Mouse (Mus musculus) thymus, adult 2 months (tissue): ENCODE results near the gene Krtap1-4. TPM values are rescaled to one million over a fixed set of nuclear protein-coding genes. Genes with fewer than 3 reads are reported as not detected.
"Not testable (repeated sequence)": the region's sequence is repeated elsewhere in the genome, so short reads cannot be mapped to it uniquely, and the experiment has no call there.

Source experiments
- DNase-seq: peaks from one replicate; pipeline ENCODE4 v3.0.0; 2021
- H3K27ac ChIP-seq: fragments of 200-500 bp; 2 replicates; pipeline ENCODE4 v1.5.1; 2012; ENCODE audit warnings: low read length, control low read depth; ENCODE audit not compliant: control insufficient read depth, insufficient read depth
- H3K27me3 ChIP-seq: fragments of 200-500 bp; 2 replicates; pipeline ENCODE4 v1.6.1; 2012; ENCODE audit warnings: mild to moderate bottlenecking, low read length, moderate library complexity, mixed read lengths; ENCODE audit not compliant: control insufficient read depth, insufficient read depth
- H3K36me3 ChIP-seq: fragments of 200-500 bp; 2 replicates; pipeline ENCODE4 v1.6.1; 2012; ENCODE audit warnings: mild to moderate bottlenecking, low read length, moderate library complexity; ENCODE audit not compliant: control insufficient read depth, insufficient read depth
- H3K4me1 ChIP-seq: fragments of 200-500 bp; replicated peaks from 2 replicates; pipeline ENCODE4 v1.6.1; 2012; ENCODE audit warnings: low read length; ENCODE audit not compliant: control insufficient read depth, insufficient read depth
- H3K4me3 ChIP-seq: fragments of 200-500 bp; 2 replicates; pipeline ENCODE4 v1.5.1; 2012; ENCODE audit warnings: mild to moderate bottlenecking, low read length, control low read depth, moderate library complexity; ENCODE audit not compliant: control insufficient read depth, insufficient read depth
- CTCF ChIP-seq: fragments of 200-500 bp; IDR thresholded peaks from 2 replicates; pipeline ENCODE4 v1.5.1; 2012; ENCODE audit warnings: mild to moderate bottlenecking, control low read depth, low read length, moderate library complexity, borderline replicate concordance; ENCODE audit not compliant: control insufficient read depth, poor library complexity, insufficient read depth; ENCODE audit errors: extremely low read depth
- POLR2A ChIP-seq: fragments of 200-500 bp; IDR thresholded peaks from 2 replicates; pipeline ENCODE4 v1.6.1; 2012; ENCODE audit warnings: mild to moderate bottlenecking, low read length, control low read depth, moderate library complexity; ENCODE audit not compliant: control insufficient read depth, poor library complexity, insufficient read depth; ENCODE audit errors: extremely low read depth
- WGBS: fragments of 180-500 bp; shearing (Covaris S2); methylation state at CpG from one replicate; pipeline ENCODE4 v1.1.7; 2018; 5-methylcytosine and 5-hydroxymethylcytosine counted together
- polyA plus RNA-seq: library from polyadenylated mRNA; depleted of rRNA; stranded (reverse); fragments of >200 nt; gene quantifications from 2 replicates; pipeline ENCODE4 v1.2.3, GENCODE M21; 2012; rRNA removed

Krtap1-4 gene
- polyA plus RNA-seq: not detected in 2 replicates

DNA sequence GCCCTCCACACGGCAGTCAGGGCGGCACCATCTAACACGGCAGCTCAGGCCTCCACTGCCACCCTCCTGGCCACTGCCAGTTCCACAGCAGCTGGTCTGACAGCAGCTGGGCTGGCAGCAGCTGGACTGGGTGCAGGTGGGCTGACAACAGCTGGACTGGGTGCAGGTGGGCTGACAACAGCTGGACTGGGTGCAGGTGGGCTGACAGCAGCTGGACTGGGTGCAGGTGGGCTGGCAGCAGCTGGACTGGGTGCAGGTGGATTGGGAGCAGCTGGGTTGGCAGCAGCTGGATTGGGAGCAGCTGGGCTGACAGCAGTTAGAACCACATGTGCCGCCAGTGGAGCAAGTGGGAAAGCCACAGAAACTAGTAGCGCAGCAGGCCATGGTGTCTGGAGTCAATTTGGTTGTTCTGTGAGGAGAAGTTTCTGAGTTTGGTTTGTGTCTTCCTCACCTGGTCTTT lies at the start of gene Krtap1-4:
Gene Krtap1-4, minus strand, starts transcription at position 410 of the 460 bp plus-strand sequence.
- no peak within 1 kb of the TSS for H3K27ac ChIP-seq
- DNase-seq: no peak
- no peaks in the 10 kb centered on the region for H3K4me1 ChIP-seq
- TF ChIP-seq CTCF: no peak
- no peak for TF ChIP-seq POLR2A
- no peaks in the 10 kb centered on the region for H3K36me3 ChIP-seq
- H3K27me3 ChIP-seq: no peaks in the 10 kb centered on the region
- no peak within 1 kb of the TSS for H3K4me3 ChIP-seq
- WGBS: 85% methylated on average over 5 of the region's 5 CpGs

- H3K27me3 ChIP-seq: no peaks in the 10 kb centered on the region
- TF ChIP-seq CTCF: no peak
- no peak for TF ChIP-seq POLR2A
These were observed 47.4 kb upstream of the Krtap1-4 start for GRCm38 (mm10) chr11:99630890-99631289.

GRCm38 (mm10) chr11:99628138-99628537 lies 44.7 kb upstream of the Krtap1-4 start, which contains the start of gene Krtap4-1:
Gene Krtap4-1, minus strand, starts transcription at chr11:99628238.
- TF ChIP-seq CTCF (no peak), POLR2A (no peak)
- H3K4me1 ChIP-seq: no peaks in the 10 kb centered on the region
- no peaks in the 10 kb centered on the region for H3K36me3 ChIP-seq
- no peak for DNase-seq
- H3K27me3 ChIP-seq: no peaks in the 10 kb centered on the region
- no peak within 1 kb of the TSS for H3K27ac ChIP-seq
- 86% methylated on average over 4 of the region's 4 CpGs for WGBS
- no peak within 1 kb of the TSS for H3K4me3 ChIP-seq

More at GRCm38 (mm10) chr11:99630890-99631289, 47.4 kb upstream of the Krtap1-4 start:
- H3K4me3 ChIP-seq: no peak overlapping the region
- no peak for DNase-seq
- WGBS: 72% methylated on average over 3 of the region's 3 CpGs
- no peaks in the 10 kb centered on the region for H3K4me1 ChIP-seq
- no peaks in the 10 kb centered on the region for H3K36me3 ChIP-seq
- no peak overlapping the region for H3K27ac ChIP-seq

GRCm38 (mm10) chr11:99620335-99620734 lies 36.9 kb upstream of the Krtap1-4 start, which contains the start of gene Gm11562:
Gene Gm11562, minus strand, starts transcription at chr11:99620435.
- Histone ChIP-seq H3K4me3 (no peak within 1 kb of the TSS), H3K36me3 (no peaks in the 10 kb centered on the region), H3K27me3 (no peaks in the 10 kb centered on the region), H3K27ac (no peak within 1 kb of the TSS), H3K4me1 (no peaks in the 10 kb centered on the region)
- 74% methylated on average over 2 of the region's 2 CpGs for WGBS
- TF ChIP-seq CTCF: no peak
- no peak for TF ChIP-seq POLR2A
- no peak for DNase-seq

DNA sequence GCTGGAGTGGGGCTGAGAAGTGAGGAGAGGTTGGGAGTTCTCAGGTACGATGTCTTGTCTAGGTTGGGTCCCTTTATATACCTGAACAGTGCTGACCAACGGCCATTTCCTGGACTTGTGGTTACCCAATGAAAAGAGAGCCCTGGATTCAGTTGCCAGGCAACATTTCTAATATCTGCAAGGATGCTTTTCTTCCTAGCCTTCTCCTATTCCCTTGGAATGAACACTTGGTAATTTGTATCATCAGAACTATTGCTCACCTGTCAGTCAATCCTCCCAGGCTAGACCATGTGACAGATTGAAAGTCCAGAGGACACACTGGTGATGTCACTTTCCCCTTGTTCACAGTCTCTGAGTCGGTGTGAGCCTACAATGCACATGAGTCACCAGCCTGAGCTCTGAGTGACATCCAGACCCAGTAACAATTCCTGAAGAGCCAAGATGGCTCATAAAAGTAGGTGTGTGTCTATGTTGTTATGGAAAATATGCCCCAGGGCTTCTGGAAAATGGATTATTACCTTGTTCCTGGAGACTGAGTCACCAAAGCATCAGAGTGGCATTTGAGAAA lies 31.4 kb upstream of the Krtap1-4 start, which contains the start of gene Krtap2-4:
Gene Krtap2-4, minus strand, starts transcription at position 51 of the 568 bp plus-strand sequence.
- Histone ChIP-seq H3K27me3 (no peaks in the 10 kb centered on the region), H3K27ac (no peak within 1 kb of the TSS), H3K36me3 (no peaks in the 10 kb centered on the region), H3K4me3 (no peak within 1 kb of the TSS), H3K4me1 (no peaks in the 10 kb centered on the region)
- TF ChIP-seq CTCF (no peak), POLR2A (no peak)
- 58% methylated on average over 3 of the region's 3 CpGs for WGBS
- no peak for DNase-seq

DNA sequence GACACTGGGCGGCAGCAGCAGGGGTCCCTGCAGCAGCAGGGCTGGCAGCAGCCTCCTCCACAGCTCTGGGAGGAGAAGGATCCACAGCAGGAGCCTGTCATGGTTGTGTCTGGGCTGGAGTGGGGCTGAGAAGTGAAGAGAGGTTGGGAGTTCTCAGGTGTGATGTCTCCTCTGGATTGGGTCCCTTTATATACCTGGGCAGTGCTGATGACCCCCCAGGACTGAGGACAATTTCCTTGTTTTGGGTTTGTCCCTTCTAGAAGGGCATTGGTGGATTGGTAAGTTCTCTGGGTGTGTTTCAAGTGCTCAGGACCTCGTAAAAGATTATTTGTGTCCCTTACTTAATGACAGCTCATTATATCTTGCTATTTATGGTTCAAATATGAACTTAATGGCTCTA lies 26.6 kb upstream of the Krtap1-4 start, which contains the start of gene Gm11937:
Gene Gm11937, minus strand, starts transcription at position 101 of the 400 bp plus-strand sequence.
- not testable (repeated sequence) for H3K36me3 ChIP-seq, H3K27ac ChIP-seq, H3K4me1 ChIP-seq, DNase-seq, H3K4me3 ChIP-seq, H3K27me3 ChIP-seq
- WGBS: 69% methylated on average over 1 of the region's 2 CpGs

DNA sequence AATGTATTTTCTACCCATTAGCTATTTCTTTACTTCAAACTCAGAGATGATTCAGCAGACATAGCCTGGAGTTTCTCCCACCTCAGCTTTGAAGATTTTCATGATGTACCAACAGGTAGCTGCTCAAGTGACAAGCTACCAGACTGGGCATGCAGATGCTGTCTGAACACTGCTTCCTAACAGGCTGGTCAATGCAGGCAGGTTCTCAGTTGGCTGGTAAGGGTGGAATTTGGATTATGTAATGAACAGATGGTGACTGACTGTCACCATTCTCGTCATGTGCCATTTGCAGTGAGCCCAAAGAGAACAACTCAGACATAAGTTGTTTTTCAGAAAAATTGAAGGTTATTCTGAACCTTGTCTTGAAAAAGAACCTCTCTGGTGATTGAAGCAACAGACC lies 25.7 kb upstream of the Krtap1-4 start:
- Histone ChIP-seq H3K4me1 (no peaks in the 10 kb centered on the region), H3K27ac (no peak overlapping the region), H3K4me3 (no peak overlapping the region), H3K27me3 (no peaks in the 10 kb centered on the region), H3K36me3 (no peaks in the 10 kb centered on the region)
- DNase-seq: no peak
- 74% methylated on average over 1 of the region's 1 CpGs for WGBS
- no peak for TF ChIP-seq CTCF
- TF ChIP-seq POLR2A: no peak

DNA sequence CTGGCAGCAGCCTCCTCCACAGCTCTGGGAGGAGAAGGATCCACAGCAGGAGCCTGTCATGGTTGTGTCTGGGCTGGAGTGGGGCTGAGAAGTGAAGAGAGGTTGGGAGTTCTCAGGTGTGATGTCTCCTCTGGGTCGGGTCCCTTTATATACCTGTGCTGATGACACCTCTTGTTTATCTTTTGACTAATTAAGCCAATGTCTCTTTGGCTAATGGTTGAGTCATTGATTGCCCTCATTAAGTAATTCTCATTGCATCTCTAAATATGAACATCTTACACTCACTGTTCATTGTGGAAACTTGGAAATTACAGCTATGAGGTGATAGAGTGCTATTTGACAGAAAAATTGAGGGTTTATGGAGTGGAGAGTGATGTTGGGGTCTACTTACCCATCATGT lies 19.8 kb upstream of the Krtap1-4 start, which contains the start of gene Gm11938:
Gene Gm11938, minus strand, starts transcription at position 101 of the 400 bp plus-strand sequence.
- WGBS: 45% methylated on average over 1 of the region's 1 CpGs
- not testable (repeated sequence) for H3K4me3 ChIP-seq

GRCm38 (mm10) chr11:99597742-99598141 lies 14.3 kb upstream of the Krtap1-4 start, which contains the start of gene Krtap9-3:
Gene Krtap9-3, minus strand, starts transcription at chr11:99598105.
- not testable (repeated sequence) for H3K4me1 ChIP-seq, DNase-seq, H3K36me3 ChIP-seq, H3K27ac ChIP-seq, H3K4me3 ChIP-seq, H3K27me3 ChIP-seq
- 88% methylated on average over 6 of the region's 6 CpGs for WGBS

More for the DNA sequence above, 19.8 kb upstream of the Krtap1-4 start, which contains the start of gene Gm11938:
- not testable (repeated sequence) for H3K4me1 ChIP-seq, H3K27me3 ChIP-seq, H3K36me3 ChIP-seq, DNase-seq, H3K27ac ChIP-seq
